Mouse (Mus musculus) heart, adult 2 months (tissue): ENCODE data around the gene Tmprss12.
"Not testable (repeated sequence)": the region's sequence is repeated elsewhere in the genome, so short reads cannot be mapped to it uniquely, and the experiment has no call there.

Source experiments
- CTCF ChIP-seq: fragments of 200-600 bp; IDR thresholded peaks from 2 replicates; pipeline ENCODE4 v1.8.1; 2022; ENCODE audit warnings: antibody characterized with exemption, mild to moderate bottlenecking, moderate library complexity
- EP300 ChIP-seq: fragments of 200-500 bp; IDR thresholded peaks from 2 replicates; pipeline ENCODE4 v1.6.1; 2011; ENCODE audit warnings: low read depth, low read length, control low read depth; ENCODE audit not compliant: insufficient read depth

GRCm38 (mm10) chr15:100318014-100318671 is 37.5 kb downstream of the Tmprss12 start:
- TF ChIP-seq EP300, CTCF: not testable (repeated sequence)
